Mouse (Mus musculus) adrenal gland, postnatal 14 days (tissue): Measurements from ENCODE around the gene Sept1. TPM values are rescaled to one million over a fixed set of nuclear protein-coding genes. Genes with fewer than 3 reads are reported as not detected.
A peak's percentile ranks its signal among the peaks of the same experiment; 100 is the strongest.

Experiments
- DNase-seq: peaks from one replicate; pipeline ENCODE4 v3.0.0; 2021; ENCODE audit warnings: mixed read lengths
- total RNA-seq: library from RNA; stranded (reverse); gene quantifications from 2 replicates; pipeline ENCODE4 v1.2.3, GENCODE M21; 2021

The Sept1 gene
- total RNA-seq, 1 experiment from 2014 or later: 11.2 TPM

- DNase-seq: no peak
These were observed 14.3 kb downstream of the Sept1 start for GRCm38 (mm10) chr7:127218670-127219069.

GRCm38 (mm10) chr7:127217901-127218642, 14.9 kb downstream of the Sept1 start:
- DNase-seq: no peak

GRCm38 (mm10) chr7:127217475-127217874, 15.5 kb downstream of the Sept1 start:
- no peak for DNase-seq

DNA sequence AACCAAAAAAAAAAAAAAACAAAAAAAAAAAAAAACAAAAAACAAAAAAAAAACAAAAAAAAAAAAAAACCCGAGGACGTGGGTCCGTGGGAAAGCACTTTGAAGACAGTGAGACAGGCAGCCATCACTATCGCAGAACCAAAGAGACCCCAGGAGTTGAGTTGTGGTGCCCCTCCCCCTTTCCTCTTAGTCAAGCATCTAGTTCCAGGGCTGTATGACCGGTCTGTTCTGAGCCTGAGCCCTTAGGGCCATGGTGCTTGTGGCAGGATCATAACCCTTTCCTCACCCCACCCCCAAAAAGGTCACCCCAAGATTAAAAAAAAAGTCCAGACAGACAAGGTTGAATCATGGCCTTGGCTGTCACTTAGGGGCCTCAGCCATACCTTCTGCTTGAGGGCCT, 16.6 kb downstream of the Sept1 start:
- no peak for DNase-seq

GRCm38 (mm10) chr7:127214981-127215871, 17.7 kb downstream of the Sept1 start:
- peak; percentile 79 for DNase-seq

GRCm38 (mm10) chr7:127214521-127214920, 18.4 kb downstream of the Sept1 start:
- no peak for DNase-seq

GRCm38 (mm10) chr7:127213930-127214329, 19.0 kb downstream of the Sept1 start:
- DNase-seq: no peak

GRCm38 (mm10) chr7:127213485-127213884, 19.4 kb downstream of the Sept1 start:
- DNase-seq: peak; percentile 72

DNA sequence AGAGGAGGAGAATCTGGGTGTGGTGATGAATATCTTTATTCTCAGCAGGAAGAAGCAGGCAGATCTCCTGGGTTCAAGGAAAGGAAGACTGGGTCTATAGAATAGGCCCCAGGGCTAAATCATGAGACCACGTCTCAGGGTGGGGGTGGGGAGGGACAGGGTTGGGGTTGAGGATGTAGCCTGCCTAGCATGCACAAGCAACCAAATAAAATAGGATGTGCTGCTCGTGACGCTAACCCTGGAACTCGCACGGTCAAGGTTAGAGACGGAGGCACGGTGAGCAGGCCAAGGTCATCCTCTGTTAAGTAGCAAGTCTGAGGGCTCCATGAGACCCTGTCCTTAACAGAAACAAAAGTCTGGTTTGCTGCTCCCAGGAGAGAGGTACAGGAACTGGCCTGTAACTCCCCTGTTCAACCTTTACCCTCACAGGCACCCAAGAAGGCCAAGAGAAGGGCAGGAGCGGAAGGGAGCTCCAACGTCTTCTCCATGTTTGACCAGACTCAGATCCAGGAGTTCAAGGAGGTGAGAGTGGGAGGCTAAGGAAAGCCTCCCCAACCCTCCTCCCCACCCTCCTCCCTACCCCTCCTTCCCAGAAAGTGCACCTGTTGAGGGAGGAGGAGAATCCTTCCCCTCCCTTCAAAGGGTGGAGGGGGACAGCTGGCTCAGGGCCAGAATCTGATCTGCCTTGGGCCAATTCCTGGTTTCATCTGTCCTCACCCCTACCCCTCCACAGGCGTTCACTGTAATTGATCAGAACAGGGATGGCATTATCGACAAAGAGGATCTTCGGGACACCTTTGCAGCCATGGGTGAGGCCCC, 20.3 kb downstream of the Sept1 start:
- DNase-seq: no peak

DNA sequence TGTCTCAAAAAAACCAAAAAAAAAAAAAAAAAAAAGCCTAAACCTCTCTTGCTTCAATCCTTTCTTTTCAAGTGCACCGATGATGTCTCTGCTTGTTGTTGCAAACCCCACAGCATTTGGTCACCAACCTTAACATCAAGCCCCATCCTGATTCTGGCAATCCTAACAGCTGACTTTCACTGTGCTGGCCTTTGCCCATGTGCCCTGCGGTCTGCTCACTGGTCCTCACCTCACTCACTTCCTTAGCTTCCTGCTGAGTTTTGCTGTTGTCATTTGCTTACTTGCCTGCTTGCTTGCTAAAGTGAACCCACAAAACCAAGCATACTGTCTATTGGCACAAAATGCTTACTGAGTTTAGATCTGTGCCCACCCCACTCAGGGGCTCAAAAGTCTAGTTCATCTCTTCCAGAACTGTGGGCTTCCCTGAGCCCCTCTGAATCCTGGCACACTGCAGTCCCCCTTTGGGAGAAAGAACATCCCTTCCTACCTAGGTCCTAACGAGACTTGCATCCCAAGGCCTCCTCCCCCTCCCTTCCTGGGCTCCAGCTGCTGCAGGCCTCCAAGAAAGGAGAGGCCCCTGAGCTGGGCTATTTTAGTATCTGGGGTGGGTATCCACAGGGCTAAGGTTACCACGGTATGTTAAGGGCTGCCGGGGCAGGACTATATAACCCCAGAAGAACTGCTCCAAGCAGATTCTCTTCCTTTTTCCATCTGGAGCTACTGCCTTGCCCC, 21.8 kb downstream of the Sept1 start:
- no peak for DNase-seq

DNA sequence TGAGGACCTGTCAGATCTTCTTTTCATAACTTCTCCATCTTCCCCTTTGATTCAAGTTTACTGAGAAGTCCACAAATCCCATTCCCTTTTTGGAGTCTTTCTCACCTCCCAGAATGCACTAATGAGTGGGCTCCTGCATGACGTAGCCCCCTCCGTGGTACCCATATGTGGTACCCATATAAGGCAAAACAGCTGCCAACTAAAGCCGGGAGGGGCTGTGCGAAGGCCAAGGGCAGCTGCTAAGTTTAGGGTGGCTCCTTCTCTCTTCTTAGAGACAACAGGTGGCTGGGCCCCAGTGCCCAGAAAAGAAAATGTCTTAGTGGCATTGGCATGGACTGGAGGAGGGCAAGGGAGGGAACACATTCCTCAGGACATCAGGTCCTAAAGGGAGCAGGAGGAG, 22.7 kb downstream of the Sept1 start:
- DNase-seq: no peak

GRCm38 (mm10) chr7:127209851-127210250, 23.1 kb downstream of the Sept1 start:
- no peak for DNase-seq

GRCm38 (mm10) chr7:127208553-127209438, 24.1 kb downstream of the Sept1 start, which contains the start of gene Mylpf:
TSS of gene Mylpf (plus strand) at chr7:127208890.
- DNase-seq: peak; percentile 96

GRCm38 (mm10) chr7:127208295-127208552, 24.7 kb downstream of the Sept1 start, which contains the start of gene Tbc1d10b:
TSS of gene Tbc1d10b (minus strand) at chr7:127208468.
- no peak for DNase-seq

DNA sequence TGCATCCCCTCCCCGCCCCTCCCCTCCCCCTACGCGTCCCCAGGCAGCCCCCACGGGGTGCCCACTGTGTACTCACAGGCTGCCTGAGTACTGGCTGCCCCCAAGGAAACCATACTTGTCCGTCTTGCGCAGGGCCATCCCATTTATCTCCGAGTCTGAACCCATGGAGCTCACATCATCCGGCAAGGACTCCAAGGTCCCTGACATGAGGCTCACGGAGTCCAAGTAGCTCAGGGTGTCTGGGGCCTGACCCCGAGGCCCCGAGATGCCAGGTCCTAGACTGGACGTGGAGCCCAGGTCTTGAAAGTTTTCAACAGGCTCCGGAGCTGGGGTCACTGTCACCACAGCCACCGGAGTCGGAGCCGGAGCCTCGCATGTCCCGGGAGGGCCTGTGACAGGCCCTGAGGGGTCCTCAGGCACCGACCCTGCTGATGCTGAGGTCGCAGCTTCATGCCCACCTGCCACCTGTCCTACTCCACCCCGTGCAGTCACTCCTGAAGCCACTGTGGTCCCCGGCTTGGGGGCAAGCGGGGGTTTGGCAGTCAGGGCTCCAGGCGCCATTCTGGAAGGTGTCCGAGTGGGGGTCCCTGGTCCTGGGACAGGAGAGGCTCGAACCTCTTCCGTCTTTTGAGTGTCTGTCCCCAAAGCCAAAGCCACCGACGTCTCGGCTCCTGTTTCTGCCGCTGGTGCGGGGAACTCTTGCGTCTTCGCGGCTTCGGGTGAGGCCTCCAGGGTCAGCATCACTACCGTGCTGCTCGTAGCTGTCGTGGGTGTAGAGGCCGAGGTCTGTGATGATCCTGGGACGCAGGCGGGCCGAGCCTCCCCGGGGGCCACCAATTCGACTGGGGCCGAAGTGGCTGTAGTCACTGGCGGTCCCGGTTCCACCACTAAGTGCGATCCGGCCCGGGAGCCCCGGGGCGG, 25.3 kb downstream of the Sept1 start:
- DNase-seq: peak; percentile 66

GRCm38 (mm10) chr7:127206606-127207005, 26.3 kb downstream of the Sept1 start:
- no peak for DNase-seq

GRCm38 (mm10) chr7:127196484-127196883, 36.4 kb downstream of the Sept1 start:
- no peak for DNase-seq

DNA sequence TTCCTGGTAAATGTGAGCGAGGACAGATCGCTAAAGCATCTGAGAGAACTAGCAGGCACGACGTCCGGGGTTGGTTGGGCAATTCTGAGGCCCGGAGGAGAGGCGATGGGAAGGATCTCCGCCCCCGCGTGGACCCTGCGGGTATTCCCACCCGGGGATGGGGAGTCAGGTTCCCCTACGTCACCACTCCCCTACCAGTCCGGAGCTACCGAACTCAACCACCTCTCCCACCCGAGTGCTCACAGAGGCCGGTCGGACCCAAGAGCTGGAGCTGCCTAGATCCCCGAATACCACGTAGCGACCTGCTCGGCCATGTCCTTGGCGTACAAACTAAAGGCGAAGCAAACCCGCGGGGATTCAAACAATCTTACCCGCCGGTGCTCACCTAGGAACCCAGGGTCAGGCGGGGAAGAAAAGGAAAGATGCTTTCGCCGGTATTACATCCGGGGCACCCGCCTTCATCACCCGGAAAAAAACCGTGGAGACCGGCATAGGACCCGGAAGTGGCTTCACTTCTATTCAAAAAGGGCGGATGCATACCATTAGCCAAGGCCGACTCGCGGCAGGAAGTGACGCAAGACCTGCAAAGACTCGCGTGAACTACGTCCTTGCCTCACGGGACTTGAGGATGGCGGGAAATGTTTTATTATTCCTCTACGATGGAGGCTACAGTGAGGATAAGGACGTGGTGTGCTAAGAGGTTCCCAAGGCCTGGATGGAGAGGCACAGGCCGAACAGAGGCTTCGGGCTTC, 37.2 kb downstream of the Sept1 start, which contains the start of gene Cd2bp2:
TSS of gene Cd2bp2 (minus strand) at position 507 of the 752 bp plus-strand sequence.
- peak; percentile 97 for DNase-seq

DNA sequence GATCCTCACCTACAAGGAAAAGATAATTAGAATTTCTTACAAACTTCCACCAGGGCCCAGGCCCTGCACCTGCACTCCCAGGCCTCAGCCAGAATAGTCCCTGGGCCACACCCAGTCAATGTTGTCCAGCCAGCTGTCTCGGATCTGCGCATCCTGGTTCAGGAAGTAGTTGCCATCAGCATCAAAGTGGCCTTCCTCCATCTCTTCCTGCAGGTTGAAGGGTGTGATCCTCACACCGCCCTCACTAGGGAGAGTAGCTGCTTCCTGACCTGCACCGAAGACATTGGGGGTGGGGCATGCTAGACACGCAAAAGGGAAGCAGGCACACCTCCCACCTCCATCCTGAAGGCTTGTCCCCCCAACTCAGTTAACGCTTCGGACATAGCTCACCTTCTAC, 38.3 kb downstream of the Sept1 start:
- DNase-seq: no peak
